Mouse (Mus musculus) c-Kit-positive CD71-negative TER-119-negative erythroid progenitor cells, embryonic 14.5 days (primary cell): ENCODE measurements around the gene She.

Experiments used
- DNase-seq: peaks from one replicate; pipeline ENCODE4 v3.0.0-alpha.2; 2013; ENCODE audit warnings: low read depth

The She gene

GRCm38 (mm10) chr3:89887582-89888230, 56.5 kb downstream of the She start:
- no peak for DNase-seq

- no peak for DNase-seq
These were observed 58.8 kb downstream of the She start for GRCm38 (mm10) chr3:89889841-89890430.

- no peak for DNase-seq
These were observed 60.5 kb downstream of the She start for GRCm38 (mm10) chr3:89891696-89892095.

GRCm38 (mm10) chr3:89892517-89893106, 61.4 kb downstream of the She start:
- no peak for DNase-seq

GRCm38 (mm10) chr3:89896571-89896970, 65.4 kb downstream of the She start:
- DNase-seq, result no peak

- no peak for DNase-seq
These were observed 66.1 kb downstream of the She start for GRCm38 (mm10) chr3:89897204-89897796.

GRCm38 (mm10) chr3:89898011-89898410, 66.8 kb downstream of the She start:
- no peak for DNase-seq

GRCm38 (mm10) chr3:89898870-89899510, 67.8 kb downstream of the She start:
- DNase-seq, result no peak

GRCm38 (mm10) chr3:89899511-89899908, 68.3 kb downstream of the She start:
- DNase-seq, result no peak

GRCm38 (mm10) chr3:89907846-89908245, 76.7 kb downstream of the She start:
- no peak for DNase-seq
